Mouse (Mus musculus): ENCODE data around the gene Tcp11l2. TPM values are rescaled to one million over a fixed set of nuclear protein-coding genes. Genes with fewer than 3 reads are reported as not detected.
A peak's percentile ranks its signal among the peaks of the same experiment; 100 is the strongest.

The Tcp11l2 gene
- polyA plus RNA-seq (2015; fragmentation: Nextera tagmentation; extraction: Ambion mirVana), result 16.3 and 19.5 TPM in 2 replicates

GRCm38 (mm10) chr10:84576395-84577070, at the start of gene Tcp11l2:
Gene Tcp11l2, plus strand, starts transcription at chr10:84576626.
- Histone ChIP-seq H3K4me1 (replicated peaks; ENCODE audit: control insufficient read depth, insufficient read depth) (peaks cover 4% of the 10 kb centered on the region; the same call in 1 of the 2 replicates), H3K4me2 (replicated peaks; ENCODE audit: low read depth) (peak within 1 kb of the TSS; percentile 85), H3K4me3 (ENCODE audit: low read depth, low read length) (peak within 1 kb of the TSS; percentile 94), H3K27ac (replicated peaks) (peak within 1 kb of the TSS; percentile 89), H3K9ac (ENCODE audit: low read length) (peak within 1 kb of the TSS; percentile 84), H3K9me3 (ENCODE audit: control insufficient read depth, low read length) (no peaks in the 10 kb centered on the region), H3K36me3 (ENCODE audit: control insufficient read depth, insufficient read depth, low read length) (no peaks in the 10 kb centered on the region), H3K27me3 (ENCODE audit: control insufficient read depth, insufficient read depth, low read length) (no peaks in the 10 kb centered on the region)
- WGBS, result under 1% methylated on average over 46 of the region's 46 CpGs
- DNase-seq (ENCODE audit: low spot score) (peak; percentile 95), ATAC-seq (ENCODE audit: low FRiP score, low TSS enrichment) (peak; percentile 98)
- TF ChIP-seq EP300 (optimal IDR thresholded peaks at IDR 0.05), result peak; percentile 57
- TF ChIP-seq CTCF (IDR thresholded peaks at IDR 0.05; ENCODE audit: low read depth), result peak; percentile 27; the same call in 1 of the 2 replicates

- Histone ChIP-seq H3K4me3 (ENCODE audit: low read depth, low read length) (no peak overlapping the region), H3K9me3 (ENCODE audit: control insufficient read depth, low read length) (no peaks in the 10 kb centered on the region), H3K9ac (ENCODE audit: low read length) (no peak overlapping the region), H3K27ac (replicated peaks) (no peak overlapping the region), H3K27me3 (ENCODE audit: control insufficient read depth, insufficient read depth, low read length) (no peaks in the 10 kb centered on the region), H3K36me3 (ENCODE audit: control insufficient read depth, insufficient read depth, low read length) (peaks cover 15% of the 10 kb centered on the region), H3K4me2 (replicated peaks; ENCODE audit: low read depth) (no peak overlapping the region), H3K4me1 (replicated peaks; ENCODE audit: control insufficient read depth, insufficient read depth) (peaks cover 12% of the 10 kb centered on the region)
- WGBS, result 63% methylated on average over 5 of the region's 5 CpGs
- ATAC-seq (ENCODE audit: low FRiP score, low TSS enrichment) (no peak), DNase-seq (ENCODE audit: low spot score) (no peak)
- TF ChIP-seq EP300 (optimal IDR thresholded peaks at IDR 0.05), result no peak
- no peak for TF ChIP-seq CTCF (IDR thresholded peaks at IDR 0.05; ENCODE audit: low read depth)
Observed at GRCm38 (mm10) chr10:84527070-84527469, 49.4 kb upstream of the Tcp11l2 start.

- H3K9ac ChIP-seq (ENCODE audit: low read length), result no peak overlapping the region
- ATAC-seq (ENCODE audit: low FRiP score, low TSS enrichment) (no peak), DNase-seq (ENCODE audit: low spot score) (no peak)
- TF ChIP-seq EP300 (optimal IDR thresholded peaks at IDR 0.05) (no peak), CTCF (IDR thresholded peaks at IDR 0.05; ENCODE audit: low read depth) (no peak)
- H3K27ac ChIP-seq (replicated peaks), result no peak overlapping the region
- H3K27me3 ChIP-seq (ENCODE audit: control insufficient read depth, insufficient read depth, low read length), result no peaks in the 10 kb centered on the region
- peaks cover 15% of the 10 kb centered on the region for H3K36me3 ChIP-seq (ENCODE audit: control insufficient read depth, insufficient read depth, low read length)
- WGBS, result 74% methylated on average over 12 of the region's 12 CpGs
- H3K4me3 ChIP-seq (ENCODE audit: low read depth, low read length), result no peak overlapping the region
- no peak overlapping the region for H3K4me2 ChIP-seq (replicated peaks; ENCODE audit: low read depth)
- no peaks in the 10 kb centered on the region for H3K9me3 ChIP-seq (ENCODE audit: control insufficient read depth, low read length)
- peaks cover 15% of the 10 kb centered on the region for H3K4me1 ChIP-seq (replicated peaks; ENCODE audit: control insufficient read depth, insufficient read depth)
Observed at GRCm38 (mm10) chr10:84527631-84528030, 48.8 kb upstream of the Tcp11l2 start.

- Histone ChIP-seq H3K27ac (replicated peaks) (peak overlapping the region; percentile 1), H3K36me3 (ENCODE audit: control insufficient read depth, insufficient read depth, low read length) (peaks cover 15% of the 10 kb centered on the region), H3K9me3 (ENCODE audit: control insufficient read depth, low read length) (no peaks in the 10 kb centered on the region), H3K4me3 (ENCODE audit: low read depth, low read length) (no peak overlapping the region), H3K4me2 (replicated peaks; ENCODE audit: low read depth) (peak overlapping the region; percentile 30; the same call in 1 of the 2 replicates), H3K4me1 (replicated peaks; ENCODE audit: control insufficient read depth, insufficient read depth) (peaks cover 15% of the 10 kb centered on the region), H3K9ac (ENCODE audit: low read length) (0 out of 2 replicates have a peak overlapping the region, but pooled peaks have one; percentile 27), H3K27me3 (ENCODE audit: control insufficient read depth, insufficient read depth, low read length) (no peaks in the 10 kb centered on the region)
- peak; percentile 27; the same call in 1 of the 2 replicates for ATAC-seq (ENCODE audit: low FRiP score, low TSS enrichment)
- no peak for DNase-seq (ENCODE audit: low spot score)
- TF ChIP-seq CTCF (IDR thresholded peaks at IDR 0.05; ENCODE audit: low read depth) (no peak), EP300 (optimal IDR thresholded peaks at IDR 0.05) (no peak)
- 53% methylated on average over 8 of the region's 8 CpGs for WGBS
Observed at GRCm38 (mm10) chr10:84530388-84530787, 46.0 kb upstream of the Tcp11l2 start.

GRCm38 (mm10) chr10:84531576-84531975, 44.9 kb upstream of the Tcp11l2 start:
- Histone ChIP-seq H3K9ac (ENCODE audit: low read length) (no peak overlapping the region), H3K9me3 (ENCODE audit: control insufficient read depth, low read length) (no peaks in the 10 kb centered on the region), H3K4me3 (ENCODE audit: low read depth, low read length) (peak overlapping the region; percentile 82; the same call in 1 of the 2 replicates), H3K4me2 (replicated peaks; ENCODE audit: low read depth) (peak overlapping the region; percentile 93), H3K36me3 (ENCODE audit: control insufficient read depth, insufficient read depth, low read length) (peaks cover 13% of the 10 kb centered on the region), H3K4me1 (replicated peaks; ENCODE audit: control insufficient read depth, insufficient read depth) (peaks cover 15% of the 10 kb centered on the region), H3K27me3 (ENCODE audit: control insufficient read depth, insufficient read depth, low read length) (no peaks in the 10 kb centered on the region), H3K27ac (replicated peaks) (peak overlapping the region; percentile 42)
- ATAC-seq (ENCODE audit: low FRiP score, low TSS enrichment) (no peak), DNase-seq (ENCODE audit: low spot score) (no peak)
- no peak for TF ChIP-seq CTCF (IDR thresholded peaks at IDR 0.05; ENCODE audit: low read depth)
- no peak for TF ChIP-seq EP300 (optimal IDR thresholded peaks at IDR 0.05)
- WGBS, result 85% methylated on average over 4 of the region's 4 CpGs

Data from stomach, postnatal 0 days (tissue).